Mouse (Mus musculus) lung, postnatal 4 days (tissue): ENCODE results near the gene Ccdc171.
A peak's percentile ranks its signal among the peaks of the same experiment; 100 is the strongest.
"Not testable (repeated sequence)": the region's sequence is repeated elsewhere in the genome, so short reads cannot be mapped to it uniquely, and the experiment has no call there.

Source experiments
- DNase-seq, 2 experiments: peaks; one replicate each; pipeline ENCODE4 v3.0.0; 2021

Ccdc171 gene

DNA sequence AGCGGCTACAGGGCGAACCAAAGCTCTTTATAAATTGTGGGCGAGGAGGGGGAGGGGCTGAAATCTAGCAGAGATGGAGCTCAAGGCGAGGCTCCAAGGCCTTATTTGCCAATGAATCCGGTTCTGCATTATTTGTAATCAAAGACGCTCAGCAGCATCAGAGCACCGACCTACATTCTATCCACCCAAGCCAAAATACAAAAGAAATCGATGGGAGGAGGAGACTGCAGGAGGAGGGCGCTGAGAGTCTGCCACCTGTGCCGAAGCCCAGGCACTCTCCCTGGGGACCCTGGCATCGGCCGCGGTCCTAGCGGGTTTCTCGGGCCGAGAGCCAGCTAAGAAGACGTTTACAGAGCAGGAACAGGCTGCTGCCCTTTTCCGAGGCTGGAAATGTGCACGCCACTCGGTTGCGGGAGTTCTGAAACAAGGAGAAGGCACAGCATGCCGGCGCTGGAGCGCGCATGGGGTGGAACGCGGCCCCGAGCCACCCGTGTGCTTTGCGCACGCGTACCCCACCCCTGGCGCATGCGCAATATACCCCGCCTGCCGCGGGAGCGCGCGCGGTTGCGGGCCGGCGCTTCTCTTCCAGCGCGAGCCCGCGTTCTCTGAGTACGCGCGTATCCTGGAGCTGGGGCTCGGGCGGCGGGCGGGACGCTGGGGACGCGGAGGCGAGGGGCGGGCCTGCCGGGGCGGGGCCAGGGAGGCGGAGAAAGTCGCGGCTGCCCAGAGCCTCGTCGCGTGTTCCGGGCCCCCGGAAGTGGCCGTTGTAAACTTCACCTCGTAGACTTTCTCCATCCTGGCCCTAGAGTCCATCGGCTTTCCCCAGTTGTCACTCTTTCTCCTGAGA is at the start of gene Ccdc171:
TSS of gene Ccdc171 (plus strand) at position 703 of the 847 bp plus-strand sequence.
- DNase-seq = peak; percentile 97

GRCm38 (mm10) chr4:83485250-83485649 is 40.1 kb upstream of the Ccdc171 start:
- no peak for DNase-seq

DNA sequence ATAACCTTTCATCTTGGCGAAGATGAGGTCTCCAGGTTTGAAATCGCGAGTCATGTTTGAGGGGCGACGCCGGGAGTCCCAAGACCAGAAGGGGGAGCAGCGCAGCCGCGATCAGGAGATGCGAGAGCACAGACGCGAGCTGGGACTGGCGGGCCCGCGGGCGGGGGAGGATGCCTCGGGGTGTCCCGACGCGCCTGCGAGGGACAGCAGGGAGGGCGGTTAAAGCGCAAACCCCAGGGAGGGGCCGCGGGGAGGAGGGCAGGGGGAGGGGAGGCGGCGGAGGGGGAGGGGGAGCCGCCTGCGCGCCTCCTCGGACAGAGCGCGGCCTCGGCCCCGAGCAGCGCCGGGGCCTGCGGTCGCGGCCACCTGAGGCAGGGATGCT is 39.6 kb upstream of the Ccdc171 start:
- peak; percentile 88 to 90 for DNase-seq

DNA sequence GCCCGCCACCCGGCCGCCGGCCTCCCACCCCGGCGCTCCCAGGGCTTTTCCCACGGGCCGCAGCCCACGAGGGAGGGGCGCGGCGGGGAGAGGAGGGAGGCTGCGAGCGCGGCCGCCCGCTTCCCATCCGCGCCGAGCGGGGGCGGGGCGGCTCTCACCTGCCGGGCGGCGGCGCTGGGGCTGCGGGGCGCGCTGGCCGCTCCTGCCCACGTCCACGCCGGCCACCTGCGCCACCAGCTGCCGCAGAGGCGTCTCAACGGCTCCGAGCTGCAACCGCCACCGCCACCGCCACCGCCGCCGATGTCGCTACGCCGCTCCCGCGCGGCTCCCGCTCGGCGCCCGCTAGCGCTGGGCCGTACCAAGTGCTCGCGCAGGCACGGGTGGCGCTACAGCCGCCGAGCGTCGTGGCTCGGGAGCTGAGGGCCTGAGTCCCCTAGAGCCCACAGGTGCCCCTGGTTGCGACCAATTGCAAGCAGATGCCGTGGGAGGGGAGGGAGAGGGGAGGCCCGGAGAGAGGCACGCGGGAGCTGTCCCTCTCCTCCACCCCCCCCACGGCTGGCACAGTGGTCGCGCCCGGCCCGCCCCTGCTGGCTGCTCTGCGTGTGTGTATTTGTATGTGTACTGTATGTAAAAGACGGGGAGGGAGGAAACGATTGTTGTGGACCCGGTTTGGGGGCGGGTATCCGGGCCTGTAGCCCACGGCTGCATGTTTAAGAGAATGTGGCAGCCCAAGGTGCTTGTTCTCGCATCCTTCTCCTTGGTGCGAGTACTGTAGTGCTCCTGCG is 39.0 kb upstream of the Ccdc171 start, which contains the start of gene Psip1:
TSS of gene Psip1 (minus strand) at position 343 of the 785 bp plus-strand sequence.
- peak; percentile 88 to 89 for DNase-seq

GRCm38 (mm10) chr4:83489121-83489520 is 36.2 kb upstream of the Ccdc171 start:
- DNase-seq = no peak

- DNase-seq = no peak
Measured at GRCm38 (mm10) chr4:83493112-83493511, 32.2 kb upstream of the Ccdc171 start.

GRCm38 (mm10) chr4:83497013-83497412 is 28.3 kb upstream of the Ccdc171 start:
- not testable (repeated sequence) for DNase-seq

- no peak for DNase-seq
Measured at GRCm38 (mm10) chr4:83500154-83501036, 24.9 kb upstream of the Ccdc171 start.

GRCm38 (mm10) chr4:83501037-83501430 is 24.3 kb upstream of the Ccdc171 start:
- DNase-seq = no peak

DNA sequence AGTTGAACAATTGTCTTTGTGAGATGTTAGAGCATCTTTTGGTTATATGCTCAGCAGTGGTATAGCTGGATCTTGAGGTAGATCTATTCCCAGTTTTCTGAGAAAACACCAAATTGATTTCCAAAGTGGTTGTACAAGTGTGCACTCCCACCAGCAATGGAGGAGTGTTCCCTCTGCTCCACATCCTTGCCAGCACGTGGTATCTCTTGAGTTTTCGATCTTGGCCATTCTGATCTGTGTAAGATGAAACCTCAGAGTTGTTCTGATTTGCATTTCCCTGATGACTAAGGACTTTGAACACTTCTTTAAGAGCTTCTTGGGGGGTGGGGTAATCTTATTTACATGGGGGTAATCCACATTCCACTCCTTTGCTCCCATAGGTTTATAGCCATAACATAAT is 15.7 kb upstream of the Ccdc171 start:
- no peak for DNase-seq

DNA sequence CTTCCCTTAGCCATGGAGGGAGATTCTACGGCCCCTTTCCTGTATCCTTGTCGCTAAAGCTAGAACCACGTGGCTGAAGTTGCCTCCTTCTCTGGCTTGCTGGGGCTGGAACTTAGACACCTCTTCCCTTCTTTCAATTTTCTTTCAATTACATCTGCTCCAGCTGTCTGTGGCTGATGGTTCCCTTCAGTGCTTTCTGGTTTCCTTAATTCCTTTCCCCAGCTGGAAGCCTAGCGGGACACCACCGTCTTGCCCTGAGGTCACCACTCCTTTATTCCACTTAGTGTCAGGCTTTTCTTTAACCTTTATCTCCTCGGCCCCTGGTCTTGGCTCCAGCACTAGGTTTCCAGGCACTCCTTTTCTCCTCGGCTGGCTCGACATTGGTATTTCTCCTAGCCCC is 14.3 kb upstream of the Ccdc171 start:
- no peak for DNase-seq

DNA sequence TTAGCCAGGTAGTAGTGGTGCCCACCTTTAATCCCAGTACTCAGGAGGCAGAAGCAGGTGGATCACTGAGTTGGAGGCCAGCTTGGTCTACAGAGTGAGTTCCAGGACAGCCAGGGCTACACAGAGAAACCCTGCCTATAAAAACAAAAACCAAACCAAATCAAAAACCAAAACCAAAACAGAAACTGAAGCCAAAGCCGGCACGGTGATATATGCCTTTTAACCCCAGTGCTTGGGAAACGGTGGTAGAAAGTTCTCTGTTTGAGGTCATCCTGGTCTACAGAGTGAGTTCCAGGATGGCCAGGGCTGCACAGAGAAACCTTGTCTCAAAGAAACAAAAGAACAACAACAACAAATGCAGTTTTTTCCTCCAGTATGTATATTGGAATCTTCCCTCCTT is 13.1 kb upstream of the Ccdc171 start:
- no peak for DNase-seq

DNA sequence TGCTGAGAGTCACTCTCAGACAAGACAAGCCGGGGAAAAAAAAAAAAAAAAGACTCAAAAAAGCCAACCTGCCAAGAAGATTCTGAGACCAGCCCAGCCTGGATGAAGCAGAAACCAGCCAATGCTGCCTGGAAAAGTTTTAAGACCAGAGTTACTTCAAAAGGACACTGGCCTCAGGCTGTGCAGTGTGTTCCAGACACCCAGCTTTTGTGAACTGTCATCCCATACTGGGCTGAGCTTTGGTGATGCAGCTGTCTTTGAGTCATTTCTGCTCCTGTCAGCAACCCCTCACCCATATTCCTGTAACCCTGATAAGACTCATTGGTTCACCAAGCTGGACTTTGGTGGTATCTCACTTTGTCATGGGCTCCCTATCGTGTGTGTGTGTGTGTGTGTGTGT is 12.7 kb upstream of the Ccdc171 start:
- DNase-seq = no peak

DNA sequence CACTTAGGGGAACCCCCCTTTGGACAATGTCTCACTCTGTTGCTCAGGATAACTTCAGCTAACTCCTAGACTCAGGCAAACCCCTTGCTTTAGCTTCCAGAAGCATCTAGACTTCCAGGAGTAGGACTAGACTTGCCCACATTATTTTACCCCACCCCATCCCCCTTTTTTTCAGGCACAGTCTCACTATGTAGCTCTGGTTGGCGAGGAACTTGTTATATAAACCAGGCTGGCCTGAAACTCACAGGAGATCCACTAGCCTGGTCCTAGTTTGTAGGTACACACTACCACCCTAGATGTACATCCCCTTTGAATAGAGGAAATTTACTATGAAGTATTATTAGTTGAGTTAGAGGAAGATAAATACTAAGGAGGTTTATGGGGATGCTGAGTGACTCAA is 11.2 kb upstream of the Ccdc171 start:
- DNase-seq = no peak

- DNase-seq = no peak
Measured at GRCm38 (mm10) chr4:83514976-83515669, 10.2 kb upstream of the Ccdc171 start.

DNA sequence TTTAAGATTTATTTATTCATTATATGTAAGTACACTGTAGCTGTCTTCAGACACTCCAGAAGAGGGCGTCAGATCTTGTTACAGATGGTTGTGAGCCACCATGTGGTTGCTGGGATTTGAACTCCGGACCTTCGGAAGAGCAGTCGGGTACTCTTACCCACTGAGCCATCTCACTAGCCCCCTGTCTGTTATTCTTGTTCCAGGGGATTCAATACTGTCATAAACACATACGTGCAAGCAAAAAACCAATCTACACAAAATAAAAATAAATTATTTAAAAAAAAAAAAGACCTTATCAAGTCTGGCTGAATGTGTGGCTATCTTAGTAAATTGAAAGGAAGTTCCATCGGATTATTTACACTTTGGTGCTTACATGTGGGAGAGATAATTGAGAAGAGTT is 9.2 kb upstream of the Ccdc171 start:
- DNase-seq = not testable (repeated sequence)

DNA sequence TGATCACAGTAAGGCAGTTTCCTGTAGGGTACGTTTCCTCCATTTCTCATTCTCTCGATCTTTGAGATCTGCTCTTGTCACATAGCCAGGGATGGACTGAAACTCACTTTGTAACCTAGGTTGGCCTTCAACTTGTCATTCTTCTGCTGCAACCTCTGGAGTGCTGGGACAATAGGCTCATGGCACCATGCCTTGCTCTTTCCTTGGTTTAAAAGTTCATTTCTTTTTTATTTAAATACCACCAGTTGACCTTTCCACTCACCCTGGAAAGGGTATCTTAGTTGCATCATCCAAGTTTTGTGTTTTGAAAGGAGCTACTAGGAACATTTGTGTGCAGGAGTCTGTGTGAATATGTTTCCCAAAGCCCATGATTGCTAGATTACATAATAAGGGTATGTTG is 6.2 kb upstream of the Ccdc171 start:
- DNase-seq = no peak

- DNase-seq = no peak
Measured at GRCm38 (mm10) chr4:83519807-83520206, 5.5 kb upstream of the Ccdc171 start.

- no peak for DNase-seq
Measured at GRCm38 (mm10) chr4:83520308-83520707, 5.0 kb upstream of the Ccdc171 start.

DNA sequence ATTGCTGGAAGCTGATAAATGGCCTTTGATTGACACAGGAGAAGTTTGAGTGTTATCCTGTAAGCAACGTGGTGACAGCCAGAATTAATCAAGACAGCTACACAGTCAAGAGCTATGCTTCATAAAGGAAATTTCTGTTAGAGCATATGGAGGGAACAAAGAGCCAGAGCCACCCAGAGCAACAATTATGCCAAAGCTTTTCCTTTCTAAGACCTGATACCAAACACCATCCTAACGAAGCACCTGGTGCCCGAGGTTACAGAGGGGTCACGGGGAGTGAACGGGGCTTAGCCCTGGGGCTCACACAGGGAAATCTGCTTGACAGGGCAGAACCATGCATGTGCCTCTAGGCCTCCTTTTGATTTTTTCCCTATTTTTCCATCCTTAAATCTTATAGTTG is 3.3 kb upstream of the Ccdc171 start:
- no peak for DNase-seq

- no peak for DNase-seq
Measured at GRCm38 (mm10) chr4:83524456-83524842, 896 bp upstream of the Ccdc171 start.

- no peak for DNase-seq
Measured at GRCm38 (mm10) chr4:83525690-83526055, 328 bp downstream of the Ccdc171 start.
